Mouse (Mus musculus) testis, adult 2 months (tissue): ENCODE measurements around the gene Crhbp.

Experiments used
- CTCF ChIP-seq: fragments of 200-500 bp; IDR thresholded peaks from 2 replicates; pipeline ENCODE4 v1.5.1; 2012; ENCODE audit warnings: low read depth, mild to moderate bottlenecking, inconsistent platforms, low read length, moderate library complexity; ENCODE audit not compliant: control insufficient read depth, insufficient read depth, insufficient replicate concordance
- POLR2A ChIP-seq: fragments of 200-500 bp; IDR thresholded peaks from 2 replicates; pipeline ENCODE4 v1.6.1; 2012; ENCODE audit warnings: low read depth, mild to moderate bottlenecking, inconsistent platforms, low read length, moderate library complexity; ENCODE audit not compliant: control insufficient read depth

- no peak for TF ChIP-seq CTCF
- TF ChIP-seq POLR2A = no peak
These were observed 18.3 kb downstream of the Crhbp start for GRCm38 (mm10) chr13:95426421-95426820.
